Mouse (Mus musculus) heart, adult 8-10 months (tissue): Measurements from ENCODE around the gene D2hgdh. TPM values are rescaled to one million over a fixed set of nuclear protein-coding genes. Genes with fewer than 3 reads are reported as not detected.
"Not testable (repeated sequence)": the region's sequence is repeated elsewhere in the genome, so short reads cannot be mapped to it uniquely, and the experiment has no call there.

Experiments
- DNase-seq: peaks from one replicate; pipeline ENCODE4 v3.0.0; 2022; ENCODE audit warnings: low spot score
- total RNA-seq, 4 experiments: library from RNA; stranded (reverse); gene quantifications; 2 replicates each; pipeline ENCODE4 v1.2.4; 2022

The D2hgdh gene
- total RNA-seq, 4 experiments from 2014 or later, result 43.5 to 56.2 (median 48.4) TPM

- DNase-seq, result no peak
These were observed 1.8 kb downstream of the D2hgdh start for GRCm38 (mm10) chr1:93826540-93826835.

- not testable (repeated sequence) for DNase-seq
These were observed 8.1 kb downstream of the D2hgdh start for GRCm38 (mm10) chr1:93832754-93833360.

- DNase-seq, result no peak
These were observed 10.0 kb downstream of the D2hgdh start for GRCm38 (mm10) chr1:93834671-93835150.

GRCm38 (mm10) chr1:93835211-93835610, 10.5 kb downstream of the D2hgdh start:
- DNase-seq, result no peak

GRCm38 (mm10) chr1:93835876-93836531, 11.3 kb downstream of the D2hgdh start:
- no peak for DNase-seq

- no peak for DNase-seq
These were observed 11.8 kb downstream of the D2hgdh start for GRCm38 (mm10) chr1:93836532-93836913.

- DNase-seq, result no peak
These were observed 12.6 kb downstream of the D2hgdh start for GRCm38 (mm10) chr1:93837335-93837734.

- DNase-seq, result not testable (repeated sequence)
These were observed 13.9 kb downstream of the D2hgdh start for GRCm38 (mm10) chr1:93838569-93838968.

GRCm38 (mm10) chr1:93845766-93846366, 21.2 kb downstream of the D2hgdh start:
- DNase-seq, result not testable (repeated sequence)

GRCm38 (mm10) chr1:93855790-93856189, 31.1 kb downstream of the D2hgdh start:
- DNase-seq, result not testable (repeated sequence)

GRCm38 (mm10) chr1:93857370-93857769, 32.7 kb downstream of the D2hgdh start:
- no peak for DNase-seq

- DNase-seq, result no peak
These were observed 33.3 kb downstream of the D2hgdh start for GRCm38 (mm10) chr1:93857991-93858390.

- no peak for DNase-seq
These were observed 34.9 kb downstream of the D2hgdh start for GRCm38 (mm10) chr1:93859619-93860018.

- DNase-seq, result not testable (repeated sequence)
These were observed 36.3 kb downstream of the D2hgdh start, which contains the start of gene Gal3st2 for GRCm38 (mm10) chr1:93861048-93861447. TSS of gene Gal3st2 (plus strand) at chr1:93861306.

GRCm38 (mm10) chr1:93871594-93872105, 46.9 kb downstream of the D2hgdh start:
- not testable (repeated sequence) for DNase-seq

- DNase-seq, result not testable (repeated sequence)
These were observed 49.7 kb downstream of the D2hgdh start for GRCm38 (mm10) chr1:93874405-93874804.

GRCm38 (mm10) chr1:93881778-93882177, 57.1 kb downstream of the D2hgdh start:
- not testable (repeated sequence) for DNase-seq

- DNase-seq, result not testable (repeated sequence)
These were observed 66.2 kb downstream of the D2hgdh start for GRCm38 (mm10) chr1:93890936-93891335.

- not testable (repeated sequence) for DNase-seq
These were observed 72.7 kb downstream of the D2hgdh start for GRCm38 (mm10) chr1:93897395-93897794.

GRCm38 (mm10) chr1:93901291-93901690, 76.6 kb downstream of the D2hgdh start:
- not testable (repeated sequence) for DNase-seq
